Mouse (Mus musculus) mouse embryonic stem cell (cell line): ENCODE measurements around the gene Olfr1392.

Source experiments
- in situ Hi-C, 2 experiments: fragments of 300-500 bp; cut with MboI; formaldehyde crosslinking; loops; 1 replicate in 1 of 2; 3 replicates in 1 of 2; pipeline ENCODE4 v1.14.3; 2019 to 2020; ENCODE audit warnings: low sequenced_read_pairs in 2 of 2, low pct_unique_long_range_greater_than_20kb in 1 of 2, mixed read lengths in 1 of 2; ENCODE audit not compliant: unreplicated experiment in 1 of 2

The Olfr1392 gene

DNA sequence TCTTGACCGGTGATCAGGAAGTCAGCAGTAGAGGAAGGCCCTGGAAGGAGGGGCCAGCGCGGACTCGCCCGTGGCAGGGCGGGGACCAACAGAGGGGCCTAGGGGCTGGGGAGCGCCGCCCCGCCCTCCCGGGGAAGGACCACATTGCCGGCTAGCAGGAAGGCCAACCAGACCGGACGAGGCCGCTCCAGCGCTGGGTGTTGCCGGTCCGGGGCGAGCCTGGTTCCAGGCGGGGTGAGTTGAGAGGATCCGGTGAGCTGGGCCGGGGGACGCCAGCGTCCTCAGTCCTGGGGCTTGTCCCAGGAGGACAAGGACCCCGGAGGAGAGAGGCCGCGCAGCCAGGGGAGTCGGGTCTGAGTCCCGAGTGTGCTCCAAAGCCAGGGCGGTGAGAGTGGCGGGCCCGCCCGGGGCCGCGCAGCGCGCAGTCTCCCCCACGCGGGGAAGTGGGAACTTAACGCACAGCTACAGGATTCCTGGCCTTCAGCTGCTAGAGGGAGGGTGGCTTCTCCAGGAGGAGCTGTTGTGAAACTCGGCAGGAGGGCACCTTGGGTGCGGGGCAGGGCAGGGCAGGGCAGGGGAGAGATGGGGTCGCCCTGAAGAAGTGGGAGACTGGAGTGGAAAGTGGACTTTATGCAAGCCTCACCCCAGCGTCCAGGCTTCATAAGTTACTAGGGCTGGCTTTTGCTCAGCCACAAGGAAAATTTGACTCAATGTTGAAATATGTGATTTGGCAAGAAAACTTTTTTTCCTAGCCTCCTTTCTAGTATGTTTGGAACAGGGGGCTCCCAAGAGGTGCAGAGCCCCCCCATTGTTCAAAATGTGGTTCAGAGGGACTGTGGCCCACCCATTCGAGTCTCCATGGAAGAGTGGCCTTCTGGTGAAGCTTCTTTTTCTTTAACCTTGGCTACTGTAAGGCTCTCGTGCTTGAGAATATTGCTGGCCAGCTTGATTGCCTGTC lies 34.4 kb upstream of the Olfr1392 start:
- in situ Hi-C loops, result loop anchor here (25.0 kb wide), 1 partner anchor 388 kb away; the partner anchor contains the start of gene Irgm1 (in 2 of the 2)

DNA sequence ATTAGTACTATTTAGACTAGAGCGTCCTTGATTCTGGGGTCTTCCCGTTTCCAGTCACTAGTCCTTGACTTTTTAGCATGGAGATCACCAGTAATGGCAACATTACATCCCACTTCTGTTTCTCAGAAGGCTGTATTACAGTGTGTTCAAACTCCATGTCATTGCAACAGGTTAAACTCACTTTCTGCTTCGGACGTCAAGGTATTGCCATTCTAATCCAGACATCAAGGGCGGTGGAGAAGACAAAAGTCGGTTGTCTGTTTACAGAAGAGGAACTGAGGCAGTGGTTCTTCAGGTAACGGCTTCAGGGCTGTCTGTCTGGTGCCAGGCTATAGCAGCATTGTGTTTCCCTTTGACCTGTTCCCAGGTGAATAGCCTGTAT lies 33.7 kb upstream of the Olfr1392 start:
- in situ Hi-C loops, result loop anchor here (25.0 kb wide), 1 partner anchor 389 kb away; the partner anchor contains the start of gene Irgm1 (in 2 of the 2)

DNA sequence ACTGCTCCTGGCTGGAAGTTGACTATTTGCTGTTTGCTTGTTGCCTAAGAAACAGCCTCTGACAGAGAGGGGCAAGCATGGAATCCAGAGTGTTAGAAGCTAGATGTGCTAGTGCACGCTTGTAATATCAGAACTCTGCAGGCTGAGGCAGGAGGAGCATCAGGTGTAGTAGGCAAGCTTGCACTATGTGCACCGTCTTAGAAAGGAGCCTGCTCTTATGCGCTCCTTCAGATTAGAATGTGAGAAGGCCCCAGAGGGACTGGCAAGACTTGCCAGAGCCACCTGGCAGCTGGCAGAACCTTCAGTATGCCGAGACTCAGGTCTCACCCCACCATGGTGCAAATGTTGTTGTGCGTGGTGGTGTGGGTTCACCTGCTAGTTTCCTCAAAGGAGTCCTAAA lies 33.0 kb upstream of the Olfr1392 start:
- in situ Hi-C loops, result loop anchor here (25.0 kb wide), 1 partner anchor 390 kb away; the partner anchor contains the start of gene Irgm1 (in 2 of the 2)

DNA sequence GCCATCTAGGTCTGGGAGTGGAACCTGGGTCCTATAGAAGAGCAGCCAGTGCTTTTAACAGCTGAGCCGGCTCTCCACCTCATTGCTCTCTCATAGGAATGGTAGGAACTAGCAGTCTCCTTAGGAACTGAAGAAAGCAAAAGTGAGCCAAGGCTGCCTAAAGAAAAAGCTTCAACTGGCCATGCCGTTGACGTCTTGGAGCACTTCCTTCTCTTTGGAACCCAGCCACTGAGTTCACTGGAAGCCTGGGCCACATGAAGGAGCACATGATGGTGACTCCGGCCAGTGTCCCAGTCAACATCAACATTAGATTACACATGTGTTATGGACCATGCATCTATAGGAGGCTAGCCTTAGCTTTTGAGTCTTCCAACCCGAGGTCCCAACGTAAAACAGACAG lies 32.0 kb upstream of the Olfr1392 start:
- in situ Hi-C loops, result loop anchor here (25.0 kb wide), 1 partner anchor 391 kb away; the partner anchor contains the start of gene Irgm1 (in 2 of the 2)

DNA sequence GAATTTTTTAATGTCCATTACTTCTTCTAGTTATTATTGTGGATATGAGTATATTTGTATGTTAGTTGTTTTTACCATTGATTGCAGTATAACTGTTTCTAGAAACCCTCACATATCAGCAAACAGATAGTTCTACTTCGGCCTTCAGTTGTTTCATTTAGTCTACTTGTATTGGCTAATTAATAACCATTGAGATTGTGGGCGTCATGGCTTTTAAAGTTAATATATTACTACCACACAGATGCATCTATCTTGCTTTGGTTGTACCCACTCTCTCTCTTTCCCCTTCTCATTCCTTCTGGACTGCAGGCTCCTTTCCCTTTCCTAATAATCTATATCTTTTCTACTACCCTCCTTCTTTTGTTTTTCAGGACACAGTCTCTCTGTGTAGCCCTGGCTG lies 25.8 kb upstream of the Olfr1392 start:
- in situ Hi-C loops, result loop anchor here (25.0 kb wide), 1 partner anchor 397 kb away; the partner anchor contains the start of gene Irgm1 (in 2 of the 2)

DNA sequence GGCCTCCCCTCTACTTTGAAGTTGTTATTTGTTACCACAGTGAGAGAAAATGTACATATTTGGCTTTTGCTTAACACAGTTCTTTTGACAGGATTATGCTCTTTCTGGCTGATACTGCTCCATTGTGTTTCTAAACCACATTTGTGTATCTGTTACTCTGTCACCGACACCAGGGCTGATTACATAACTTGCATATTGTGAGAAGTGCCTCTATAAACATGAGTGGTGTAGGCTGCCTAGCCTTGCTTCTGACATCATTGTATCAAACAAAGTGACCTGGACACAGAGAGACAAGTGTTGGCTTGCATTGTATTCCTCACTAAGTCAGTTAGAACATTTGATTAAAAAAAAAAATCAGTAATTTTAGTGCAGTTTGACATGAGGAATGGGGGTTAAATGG lies 25.3 kb upstream of the Olfr1392 start:
- in situ Hi-C loops, result loop anchor here (25.0 kb wide), 1 partner anchor 398 kb away; the partner anchor contains the start of gene Irgm1 (in 2 of the 2)

DNA sequence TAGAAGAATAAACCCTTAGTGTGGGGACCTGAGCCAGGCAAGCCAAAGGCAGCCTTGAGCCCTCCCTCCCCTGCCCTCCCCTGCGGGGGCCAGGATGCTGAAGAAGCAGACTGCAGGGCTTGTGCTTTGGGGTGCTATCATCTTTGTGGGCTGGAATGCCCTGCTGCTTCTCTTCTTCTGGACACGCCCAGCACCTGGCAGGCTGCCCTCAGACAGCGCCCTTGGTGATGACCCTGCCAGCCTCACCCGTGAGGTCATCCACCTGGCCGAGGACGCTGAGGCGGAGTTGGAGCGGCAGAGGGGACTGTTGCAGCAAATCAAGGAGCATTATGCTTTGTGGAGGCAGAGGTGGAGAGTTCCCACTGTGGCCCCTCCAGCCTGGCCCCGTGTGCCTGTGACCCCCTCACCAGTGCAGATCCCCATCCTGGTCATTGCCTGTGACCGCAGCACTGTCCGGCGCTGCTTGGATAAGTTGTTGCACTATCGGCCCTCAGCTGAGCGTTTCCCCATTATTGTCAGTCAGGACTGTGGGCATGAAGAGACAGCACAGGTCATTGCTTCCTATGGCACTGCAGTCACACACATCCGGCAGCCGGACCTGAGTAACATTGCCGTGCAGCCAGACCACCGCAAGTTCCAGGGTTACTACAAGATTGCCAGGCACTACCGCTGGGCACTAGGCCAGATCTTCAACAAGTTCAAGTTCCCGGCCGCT lies 24.3 kb upstream of the Olfr1392 start:
- in situ Hi-C loops, result loop anchor here (25.0 kb wide), 1 partner anchor 398 kb away; the partner anchor contains the start of gene Irgm1 (in 2 of the 2)

DNA sequence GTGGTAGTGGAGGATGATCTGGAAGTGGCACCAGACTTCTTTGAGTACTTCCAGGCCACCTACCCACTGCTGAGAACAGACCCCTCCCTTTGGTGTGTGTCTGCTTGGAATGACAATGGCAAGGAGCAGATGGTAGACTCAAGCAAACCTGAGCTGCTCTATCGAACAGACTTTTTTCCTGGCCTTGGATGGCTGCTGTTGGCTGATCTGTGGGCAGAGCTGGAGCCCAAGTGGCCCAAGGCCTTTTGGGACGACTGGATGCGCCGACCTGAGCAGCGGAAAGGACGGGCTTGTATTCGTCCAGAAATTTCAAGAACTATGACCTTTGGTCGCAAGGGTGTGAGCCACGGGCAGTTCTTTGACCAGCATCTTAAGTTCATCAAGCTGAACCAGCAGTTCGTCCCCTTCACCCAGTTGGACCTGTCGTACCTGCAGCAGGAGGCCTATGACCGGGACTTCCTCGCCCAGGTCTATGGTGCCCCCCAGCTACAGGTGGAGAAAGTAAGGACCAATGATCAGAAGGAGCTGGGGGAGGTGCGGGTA lies 23.7 kb upstream of the Olfr1392 start:
- in situ Hi-C loops, result loop anchor here (25.0 kb wide), 1 partner anchor 399 kb away; the partner anchor contains the start of gene Irgm1 (in 2 of the 2)

DNA sequence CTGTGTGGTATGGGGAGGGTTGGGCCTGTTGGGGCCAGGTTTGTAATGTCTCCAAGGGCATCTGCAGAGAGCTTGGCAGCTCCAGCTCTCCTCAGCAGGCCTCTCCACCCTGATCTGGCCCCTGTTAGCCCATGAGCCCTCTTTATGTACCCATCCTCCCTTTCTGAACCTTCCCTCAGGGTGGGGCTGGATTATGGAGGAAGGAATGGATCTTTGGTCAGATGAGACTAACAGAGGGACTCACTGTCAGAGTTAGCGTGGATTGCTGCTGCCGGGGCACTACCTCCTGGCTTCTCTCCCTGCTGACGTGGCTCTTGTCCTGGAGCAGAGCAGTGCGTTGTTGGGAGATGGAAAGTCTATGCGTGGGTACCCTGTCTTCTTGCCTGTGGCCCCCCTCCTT lies 22.8 kb upstream of the Olfr1392 start:
- in situ Hi-C loops, result loop anchor here (25.0 kb wide), 1 partner anchor 400 kb away; the partner anchor contains the start of gene Irgm1 (in 2 of the 2)

DNA sequence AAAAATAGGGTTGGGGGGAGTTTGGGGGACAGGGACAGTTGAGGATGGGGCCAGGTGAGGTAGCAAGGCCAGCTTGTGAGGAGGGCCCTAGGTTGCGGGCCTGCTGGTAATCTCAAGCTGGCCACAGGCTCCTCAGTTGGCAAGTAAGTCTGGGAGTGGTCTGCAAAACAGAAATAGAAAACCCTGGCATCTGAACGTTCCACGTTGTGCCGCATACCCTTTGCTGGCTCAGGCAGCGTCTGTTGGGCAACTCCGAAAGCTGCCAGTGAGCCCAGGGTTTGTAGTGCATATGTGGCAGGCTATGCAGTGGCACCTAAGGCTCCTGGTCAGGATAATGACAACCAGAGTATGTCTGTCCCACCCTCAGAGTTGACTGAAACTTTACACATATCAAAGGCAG lies 21.9 kb upstream of the Olfr1392 start:
- in situ Hi-C loops, result loop anchor here (25.0 kb wide), 1 partner anchor 401 kb away; the partner anchor contains the start of gene Irgm1 (in 2 of the 2)

DNA sequence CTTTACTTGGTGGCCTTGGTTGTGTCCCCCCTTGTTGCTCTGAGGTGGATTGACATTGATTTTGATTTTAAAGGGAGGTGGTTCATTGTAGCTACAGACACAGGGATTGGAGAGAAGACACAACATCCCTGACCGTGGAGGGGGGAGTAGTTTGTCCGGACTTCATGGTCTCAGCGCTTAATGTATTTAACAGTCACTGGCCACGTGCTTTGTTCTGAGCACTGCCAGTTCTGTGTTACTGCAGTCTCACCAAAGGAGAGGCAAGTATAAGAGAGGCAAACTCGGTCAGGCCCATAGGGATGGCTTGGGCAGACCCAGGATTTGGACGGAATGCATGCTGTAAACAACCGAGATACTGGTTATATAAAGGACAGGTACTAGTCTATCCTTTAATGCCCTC lies 21.0 kb upstream of the Olfr1392 start:
- in situ Hi-C loops, result loop anchor here (25.0 kb wide), 1 partner anchor 402 kb away; the partner anchor contains the start of gene Irgm1 (in 2 of the 2)

DNA sequence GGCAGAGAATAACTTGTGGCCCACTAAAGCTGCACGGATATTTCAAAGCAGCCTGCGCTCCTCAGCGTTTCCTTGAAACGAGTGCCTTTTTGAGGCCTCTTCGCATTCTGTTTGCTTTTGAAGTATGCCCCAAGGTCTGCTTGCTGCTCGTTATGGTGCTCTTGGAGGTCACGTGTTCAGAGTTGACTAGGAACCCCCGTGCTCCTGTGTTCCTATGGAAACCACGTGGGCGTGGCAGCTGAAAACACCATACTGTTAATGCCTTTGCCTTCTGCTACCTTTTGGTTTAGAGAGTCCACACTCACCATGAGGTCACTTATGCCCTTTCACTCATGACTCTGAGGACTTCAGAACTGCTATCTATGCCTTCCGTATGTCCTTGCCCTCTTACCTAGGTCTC lies 20.5 kb upstream of the Olfr1392 start:
- in situ Hi-C loops, result loop anchor here (25.0 kb wide), 1 partner anchor 402 kb away; the partner anchor contains the start of gene Irgm1 (in 2 of the 2)

DNA sequence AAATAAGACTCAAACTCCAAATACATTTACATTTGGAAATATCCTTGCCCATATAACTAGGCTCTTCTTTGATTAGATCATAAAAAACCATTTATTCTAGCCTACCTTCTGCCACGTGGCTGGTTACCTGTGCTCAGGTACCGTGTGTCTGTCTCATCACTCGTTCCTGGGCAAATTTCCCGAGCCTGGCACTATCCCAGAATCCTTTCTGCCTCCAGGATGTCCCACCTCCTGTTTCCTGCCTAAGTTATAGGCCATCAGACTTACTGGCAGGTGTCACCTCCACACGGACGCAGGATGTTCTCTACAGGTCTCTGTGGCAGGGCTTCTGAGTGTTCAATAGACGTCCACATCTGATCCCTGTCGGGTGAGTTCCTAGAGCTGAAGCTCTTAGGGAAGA lies 20.0 kb upstream of the Olfr1392 start:
- in situ Hi-C loops, result loop anchor here (25.0 kb wide), 1 partner anchor 403 kb away; the partner anchor contains the start of gene Irgm1 (in 2 of the 2)

DNA sequence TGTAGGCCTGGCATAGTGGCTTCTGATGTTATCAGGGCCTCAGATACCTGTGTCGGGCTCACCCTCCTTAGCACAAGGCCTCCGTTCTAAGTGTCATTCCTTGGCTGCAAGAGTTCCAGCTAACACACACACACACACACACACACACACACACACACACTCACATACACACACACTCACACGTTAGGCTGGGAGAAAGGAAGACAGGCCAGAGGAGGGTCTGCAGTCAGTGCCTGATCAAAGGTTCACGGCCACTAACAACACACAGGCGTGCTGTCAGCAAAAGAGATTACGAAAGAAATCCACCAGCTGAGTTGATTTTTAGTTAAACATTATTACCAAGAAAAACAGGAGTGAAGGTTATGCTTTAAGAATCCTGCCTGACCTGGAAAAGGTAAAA lies 18.4 kb upstream of the Olfr1392 start:
- in situ Hi-C loops, result loop anchor here (25.0 kb wide), 1 partner anchor 404 kb away; the partner anchor contains the start of gene Irgm1 (in 2 of the 2)

DNA sequence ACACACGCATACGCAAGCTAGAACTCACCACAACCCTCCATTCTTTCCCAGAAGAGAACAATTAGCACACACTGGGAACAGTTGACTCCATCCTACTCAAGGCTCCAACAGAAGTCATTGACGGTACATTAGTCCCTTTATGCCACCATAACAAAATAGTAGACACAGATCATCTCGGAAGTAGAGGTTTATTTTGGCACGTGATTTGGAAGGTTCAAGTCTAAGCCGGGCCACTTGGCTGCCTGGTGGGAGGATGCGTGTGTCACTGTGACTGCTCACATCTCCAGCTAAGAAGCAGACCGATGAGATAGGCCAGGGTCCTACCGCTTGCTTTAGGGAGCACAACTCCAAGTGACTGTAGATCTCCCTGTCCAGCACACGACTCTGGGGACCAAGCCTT lies 17.8 kb upstream of the Olfr1392 start:
- in situ Hi-C loops, result loop anchor here (25.0 kb wide), 1 partner anchor 405 kb away; the partner anchor contains the start of gene Irgm1 (in 2 of the 2)

DNA sequence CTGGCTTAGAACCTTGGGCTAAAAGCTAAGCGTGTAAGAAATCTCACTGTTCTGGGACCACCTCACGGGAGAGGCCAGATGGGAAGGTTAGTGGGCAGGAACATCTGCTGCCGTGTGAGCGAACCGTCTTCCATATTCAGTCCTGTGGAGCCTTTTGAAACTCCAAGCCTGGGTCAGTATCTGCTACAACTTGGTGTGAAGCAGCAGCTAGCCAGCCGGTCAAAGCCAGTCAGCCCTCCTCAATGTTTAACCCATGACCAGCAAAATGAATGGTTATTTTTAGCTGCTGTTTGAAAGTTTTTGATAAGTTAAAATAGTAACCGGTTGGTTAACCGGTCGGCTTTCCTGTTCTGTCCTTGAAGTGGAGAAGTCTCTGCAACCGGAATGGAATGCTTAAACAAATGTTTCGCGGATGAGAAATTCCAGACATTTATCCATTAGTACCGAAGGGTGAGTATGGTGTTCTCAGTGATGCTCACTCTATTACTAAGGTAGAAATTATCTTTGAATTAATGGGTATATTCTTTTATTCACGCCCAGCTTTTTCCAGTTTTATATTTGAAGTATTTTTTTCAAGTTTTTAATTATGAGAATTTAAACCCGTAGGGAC lies 17.0 kb upstream of the Olfr1392 start:
- in situ Hi-C loops, result loop anchor here (25.0 kb wide), 1 partner anchor 406 kb away; the partner anchor contains the start of gene Irgm1 (in 2 of the 2)

DNA sequence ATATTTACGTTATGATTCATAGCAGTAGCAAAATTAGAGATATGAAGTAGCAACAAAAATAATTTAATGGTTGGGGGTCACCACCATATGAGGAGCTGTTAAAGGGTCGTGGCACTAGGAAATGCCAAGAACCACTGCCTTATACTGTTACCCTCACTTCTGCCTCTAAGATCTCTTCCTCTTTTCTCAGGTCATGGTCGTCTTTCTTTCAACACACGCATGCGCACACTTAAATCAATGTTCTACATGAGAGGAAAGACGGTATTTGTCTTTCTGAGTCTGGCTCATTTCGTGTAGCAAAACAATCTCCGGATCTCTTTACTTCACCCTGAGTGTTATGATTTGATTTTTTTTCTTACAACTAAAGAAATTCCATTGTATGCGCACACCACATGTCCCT lies 15.3 kb upstream of the Olfr1392 start:
- in situ Hi-C loops, result loop anchor here (5.0 to 25.0 kb wide), 2 partner anchors 82 to 407 kb away; partner anchors contain the start of genes Irgm1 (in 2 of the 2) and Btnl9 (in 1 of the 2)
